Mouse (Mus musculus) forebrain, embryonic 12.5 days (tissue): ENCODE measurements around the gene Ndufs6. TPM values are rescaled to one million over a fixed set of nuclear protein-coding genes. Genes with fewer than 3 reads are reported as not detected.

Experiments
- ATAC-seq: fragments of 200-750 bp; cut with Nextera tagmentation; 2 replicates; pipeline ENCODE4 v1.8.0; 2017; ENCODE audit warnings: moderate TSS enrichment; ENCODE audit not compliant: low FRiP score
- H3K27ac ChIP-seq: fragments of 300-500 bp; sonication (generic); 2 replicates; pipeline ENCODE4 v1.5.1; 2016; ENCODE audit warnings: mild to moderate bottlenecking
- H3K27me3 ChIP-seq: fragments of 300-500 bp; sonication (generic); 2 replicates; pipeline ENCODE4 v1.6.1; 2016; ENCODE audit warnings: mild to moderate bottlenecking
- H3K36me3 ChIP-seq: fragments of 300-500 bp; sonication (generic); replicated peaks from 2 replicates; pipeline ENCODE4 v1.6.1; 2016; ENCODE audit warnings: mild to moderate bottlenecking
- H3K4me1 ChIP-seq: fragments of 300-500 bp; sonication (generic); 2 replicates; pipeline ENCODE4 v1.6.1; 2016
- H3K4me2 ChIP-seq: fragments of 300-500 bp; sonication (generic); 2 replicates; pipeline ENCODE4 v1.6.1; 2016; ENCODE audit warnings: mild to moderate bottlenecking, moderate library complexity
- H3K4me3 ChIP-seq: fragments of 300-500 bp; sonication (generic); replicated peaks from 2 replicates; pipeline ENCODE4 v1.5.1; 2016; ENCODE audit warnings: mild to moderate bottlenecking
- H3K9ac ChIP-seq: fragments of 300-500 bp; sonication (generic); 2 replicates; pipeline ENCODE4 v1.6.1; 2016; ENCODE audit warnings: mild to moderate bottlenecking
- H3K9me3 ChIP-seq: fragments of 300-500 bp; sonication (generic); 2 replicates; pipeline ENCODE4 v1.6.1; 2016
- WGBS: fragments of 180-500 bp; shearing (Covaris S2); methylation state at CpG from one replicate; pipeline ENCODE4 v1.1.7; 2016; 5-methylcytosine and 5-hydroxymethylcytosine counted together
- polyA plus RNA-seq: library from polyadenylated mRNA; unstranded; fragments of >200 nt; fragmentation: Nextera tagmentation; extraction: Ambion mirVana; gene quantifications from 2 replicates; pipeline ENCODE4 v1.2.1, GENCODE M21; 2016

Ndufs6 gene
- polyA plus RNA-seq, 1 experiment from 2014 or later = 309 TPM

- Histone ChIP-seq H3K27me3 (peaks cover 100% of the 10 kb centered on the region), H3K4me2 (peak overlapping the region; percentile 45), H3K4me1 (peaks cover 30% of the 10 kb centered on the region), H3K9ac (no peak overlapping the region), H3K27ac (no peak overlapping the region), H3K4me3 (peak overlapping the region; percentile 29), H3K9me3 (no peaks in the 10 kb centered on the region), H3K36me3 (no peaks in the 10 kb centered on the region)
- ATAC-seq = no peak; the same call in 1 of the 2 replicates
- WGBS = under 1% methylated on average over 53 of the region's 53 CpGs
Measured at GRCm38 (mm10) chr13:73271336-73272242, 56.8 kb downstream of the Ndufs6 start.

GRCm38 (mm10) chr13:73270451-73271081 lies 57.8 kb downstream of the Ndufs6 start:
- Histone ChIP-seq H3K4me2 (no peak overlapping the region), H3K27ac (no peak overlapping the region), H3K4me1 (peaks cover 31% of the 10 kb centered on the region), H3K4me3 (no peak overlapping the region), H3K27me3 (peaks cover 100% of the 10 kb centered on the region), H3K9me3 (no peaks in the 10 kb centered on the region), H3K9ac (no peak overlapping the region), H3K36me3 (no peaks in the 10 kb centered on the region)
- no peak for ATAC-seq
- 2% methylated on average over 22 of the region's 22 CpGs for WGBS

- Histone ChIP-seq H3K36me3 (no peaks in the 10 kb centered on the region), H3K4me3 (no peak overlapping the region), H3K9me3 (no peaks in the 10 kb centered on the region), H3K4me2 (no peak overlapping the region), H3K4me1 (peaks cover 36% of the 10 kb centered on the region), H3K27me3 (peaks cover 100% of the 10 kb centered on the region), H3K9ac (no peak overlapping the region), H3K27ac (no peak overlapping the region)
- WGBS = 11% methylated on average over 3 of the region's 3 CpGs
- no peak for ATAC-seq
Measured at GRCm38 (mm10) chr13:73269891-73270290, 58.5 kb downstream of the Ndufs6 start.

Other genes starting within 250 kb of the Ndufs6 start
- gene Irx4, start 68.1 kb downstream of the Ndufs6 start, polyA plus RNA-seq = 0.53 and 1.0 TPM in 2 replicates
- 110 and 115 TPM in 2 replicates for gene Mrpl36, start within 50 bp of the Ndufs6 start, polyA plus RNA-seq
- 65.9 and 67.0 TPM in 2 replicates for gene Lpcat1, start 138.7 kb upstream of the Ndufs6 start, polyA plus RNA-seq
- gene Slc6a3, start 208.2 kb upstream of the Ndufs6 start, polyA plus RNA-seq = 0.15 TPM in 1 of 2 replicates, not detected in the other